Mouse (Mus musculus) small intestine, adult 2 months (tissue): Measurements from ENCODE around the gene Ndrg2. TPM values are rescaled to one million over a fixed set of nuclear protein-coding genes. Genes with fewer than 3 reads are reported as not detected.

Experiments used
- H3K27ac ChIP-seq: fragments of 200-500 bp; 2 replicates; pipeline ENCODE4 v1.5.1; 2012; ENCODE audit warnings: low read depth, low read length, control low read depth, inconsistent platforms; ENCODE audit not compliant: insufficient read depth
- H3K27me3 ChIP-seq: fragments of 200-500 bp; 2 replicates; pipeline ENCODE4 v1.6.1; 2012; ENCODE audit warnings: mild to moderate bottlenecking, moderate library complexity, low read length, inconsistent platforms; ENCODE audit not compliant: control insufficient read depth, insufficient read depth
- H3K36me3 ChIP-seq: fragments of 200-500 bp; 2 replicates; pipeline ENCODE4 v1.6.1; 2012; ENCODE audit warnings: mild to moderate bottlenecking, low read length, control low read depth, inconsistent platforms; ENCODE audit not compliant: control insufficient read depth, insufficient read depth
- H3K4me1 ChIP-seq: fragments of 200-500 bp; 2 replicates; pipeline ENCODE4 v1.6.1; 2012; ENCODE audit warnings: low read length, inconsistent platforms, mixed read lengths; ENCODE audit not compliant: control insufficient read depth, insufficient read depth, insufficient read length
- H3K4me3 ChIP-seq: fragments of 200-500 bp; 2 replicates; pipeline ENCODE4 v1.5.1; 2012; ENCODE audit warnings: low read depth, mild to moderate bottlenecking, control low read depth, inconsistent platforms, low read length, moderate library complexity
- CTCF ChIP-seq: fragments of 200-500 bp; IDR thresholded peaks from 2 replicates; pipeline ENCODE4 v1.5.1; 2012; ENCODE audit warnings: low read depth, mild to moderate bottlenecking, control low read depth, inconsistent platforms, low read length, moderate library complexity, mixed read lengths; ENCODE audit not compliant: insufficient replicate concordance, insufficient read length; ENCODE audit errors: extremely low read depth
- POLR2A ChIP-seq: fragments of 200-500 bp; IDR thresholded peaks from 2 replicates; pipeline ENCODE4 v1.6.1; 2012; ENCODE audit warnings: low read depth, mild to moderate bottlenecking, control low read depth, inconsistent platforms, low read length, moderate library complexity
- WGBS: fragments of 180-500 bp; shearing (Covaris S2); methylation state at CpG from one replicate; pipeline ENCODE4 v1.1.7; 2018; 5-methylcytosine and 5-hydroxymethylcytosine counted together
- polyA plus RNA-seq: library from polyadenylated mRNA; depleted of rRNA; stranded (reverse); fragments of >200 nt; gene quantifications from 2 replicates; pipeline ENCODE4 v1.2.3, GENCODE M21; 2012

The Ndrg2 gene
- polyA plus RNA-seq, 1 experiment: 32.9 TPM

DNA sequence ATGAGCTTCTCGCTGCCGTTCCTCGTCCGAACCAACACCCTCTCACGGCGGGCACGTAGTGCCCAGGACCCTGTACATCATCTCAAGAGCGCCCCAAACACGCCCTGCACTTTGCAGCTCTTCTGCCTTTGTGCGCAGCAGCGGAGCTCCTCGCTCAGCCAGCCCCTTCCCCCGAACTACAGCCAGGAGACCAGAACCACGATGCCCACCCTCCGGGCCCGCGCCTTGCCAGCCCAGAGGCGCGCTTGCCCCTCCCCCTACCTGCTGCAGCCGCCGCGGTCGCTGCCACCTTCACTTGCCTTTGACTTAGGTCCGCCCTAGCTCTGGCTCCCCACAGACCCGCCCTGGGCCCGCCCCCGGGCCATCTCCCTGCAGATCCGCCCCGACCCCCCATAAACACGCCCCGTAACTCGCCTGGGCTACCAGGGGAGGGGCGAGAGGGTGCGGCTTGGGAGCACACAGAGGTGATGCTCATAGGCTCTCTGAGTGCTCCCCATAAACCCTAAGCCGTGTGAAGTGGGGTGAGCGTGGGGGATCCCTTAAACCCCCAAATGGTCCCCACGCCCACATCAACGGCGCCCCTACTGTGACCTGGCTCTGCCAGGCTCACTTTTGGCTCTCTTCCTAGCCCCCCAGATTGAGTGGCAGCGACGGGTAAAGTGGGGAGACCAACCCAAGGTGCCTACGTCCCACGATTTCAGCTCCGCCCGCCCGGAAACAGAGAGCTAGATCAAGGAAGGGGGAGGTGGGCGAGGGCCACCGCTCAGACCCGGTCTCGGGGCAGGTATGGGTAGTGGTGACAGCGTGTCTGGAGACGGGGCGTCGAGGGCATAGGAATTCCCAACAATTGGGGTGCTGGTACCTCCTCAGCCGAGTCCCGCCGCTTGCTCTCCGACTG is 647 bp downstream of the Ndrg2 start:
- H3K27me3 ChIP-seq: no peaks in the 10 kb centered on the region
- no peaks in the 10 kb centered on the region for H3K36me3 ChIP-seq
- H3K27ac ChIP-seq: peak overlapping the region; percentile 72
- under 1% methylated on average over 58 of the region's 58 CpGs for WGBS
- peak overlapping the region; percentile 85 for H3K4me3 ChIP-seq
- TF ChIP-seq POLR2A: peak; percentile 52
- TF ChIP-seq CTCF: no peak
- peaks cover 11% of the 10 kb centered on the region for H3K4me1 ChIP-seq

DNA sequence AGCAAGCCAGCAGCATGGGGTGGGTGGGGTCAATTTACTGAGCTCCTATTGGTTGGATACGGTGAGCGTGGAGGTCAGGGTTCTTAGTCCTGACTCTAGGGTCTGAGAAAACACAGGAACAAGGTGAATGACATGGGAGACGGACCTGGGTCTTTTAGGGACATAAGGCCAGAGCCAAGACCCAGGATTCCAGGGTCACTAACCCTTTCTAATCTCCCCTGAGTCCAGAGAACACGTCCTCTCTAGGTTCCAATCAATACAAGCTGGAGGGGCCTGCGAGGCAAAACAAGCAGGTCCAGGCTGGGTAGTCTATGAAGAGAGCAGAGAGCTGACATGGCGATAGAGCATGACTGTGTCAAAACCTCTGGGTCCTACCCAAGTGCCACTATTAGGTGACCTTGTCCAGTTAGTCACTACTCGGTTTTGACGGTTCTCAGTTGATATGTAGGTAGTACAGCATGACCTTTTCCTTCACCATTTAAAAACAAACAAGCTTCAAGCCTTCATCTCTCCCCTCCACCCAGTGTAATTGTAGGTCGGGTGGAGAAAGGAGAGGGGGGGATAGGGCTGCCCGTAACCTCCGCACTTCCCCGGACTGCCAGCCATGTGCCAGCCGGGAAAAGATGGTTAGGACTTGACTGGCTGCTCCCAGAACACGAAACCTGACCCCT is 1.4 kb downstream of the Ndrg2 start:
- peak overlapping the region; percentile 85 for H3K4me3 ChIP-seq
- 8% methylated on average over 14 of the region's 14 CpGs for WGBS
- no peaks in the 10 kb centered on the region for H3K27me3 ChIP-seq
- H3K36me3 ChIP-seq: peaks cover 4% of the 10 kb centered on the region; the same call in 1 of the 2 replicates
- no peak for TF ChIP-seq POLR2A
- no peak for TF ChIP-seq CTCF
- H3K27ac ChIP-seq: peak overlapping the region; percentile 12; the same call in 1 of the 2 replicates
- peaks cover 11% of the 10 kb centered on the region for H3K4me1 ChIP-seq

DNA sequence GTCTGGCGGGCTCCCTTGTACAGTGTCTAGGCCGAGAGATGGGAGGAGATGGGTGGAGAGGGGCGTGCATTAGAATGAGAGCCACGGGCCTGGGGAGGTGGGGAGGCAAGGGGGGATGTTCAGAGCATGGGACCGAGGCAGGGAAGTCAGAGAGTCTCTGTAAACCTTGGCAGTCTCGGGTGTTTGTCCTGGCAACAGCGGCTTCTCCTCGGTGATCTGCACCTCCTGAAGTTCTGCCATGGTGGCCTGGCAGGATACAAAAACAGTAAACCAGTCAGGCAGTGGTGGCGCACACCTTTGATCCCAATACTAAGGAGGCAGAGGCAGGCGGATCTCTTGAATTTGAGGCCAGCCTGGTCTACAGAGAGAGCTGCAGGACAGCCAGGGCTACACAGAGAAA is 2.7 kb downstream of the Ndrg2 start:
- TF ChIP-seq CTCF (no peak), POLR2A (no peak)
- WGBS: 86% methylated on average over 10 of the region's 10 CpGs
- H3K36me3 ChIP-seq: peaks cover 4% of the 10 kb centered on the region; the same call in 1 of the 2 replicates
- H3K27me3 ChIP-seq: no peaks in the 10 kb centered on the region
- peaks cover 11% of the 10 kb centered on the region for H3K4me1 ChIP-seq
- H3K27ac ChIP-seq: no peak overlapping the region
- H3K4me3 ChIP-seq: no peak overlapping the region

DNA sequence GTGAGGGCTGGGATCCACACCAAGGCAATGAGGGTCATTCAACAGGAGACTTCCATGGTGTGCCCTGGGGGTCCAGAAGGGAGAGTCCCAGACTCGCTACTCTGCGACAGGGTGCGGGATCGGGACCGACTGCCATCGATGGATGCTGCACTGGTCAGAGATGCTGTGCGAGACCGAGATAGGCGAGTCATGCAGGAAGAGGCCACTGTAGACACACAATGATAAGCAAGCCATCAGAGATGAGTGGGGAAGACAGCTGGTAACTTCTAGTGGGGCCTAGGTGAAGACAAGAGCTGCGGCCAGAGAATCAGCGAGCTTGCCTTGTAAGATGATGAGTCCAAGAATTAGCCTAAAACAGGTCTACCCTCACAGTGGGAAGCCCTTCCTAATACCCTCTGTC is 7.9 kb downstream of the Ndrg2 start:
- Histone ChIP-seq H3K27me3 (no peaks in the 10 kb centered on the region), H3K36me3 (peaks cover 5% of the 10 kb centered on the region; the same call in 1 of the 2 replicates), H3K27ac (no peak overlapping the region), H3K4me3 (no peak overlapping the region), H3K4me1 (no peaks in the 10 kb centered on the region)
- 91% methylated on average over 11 of the region's 11 CpGs for WGBS
- no peak for TF ChIP-seq CTCF
- no peak for TF ChIP-seq POLR2A

- H3K27ac ChIP-seq: no peak overlapping the region
- peaks cover 5% of the 10 kb centered on the region; the same call in 1 of the 2 replicates for H3K36me3 ChIP-seq
These were observed 9.3 kb downstream of the Ndrg2 start for GRCm38 (mm10) chr14:51904706-51905105.

GRCm38 (mm10) chr14:51903782-51904181 is 10.2 kb downstream of the Ndrg2 start:
- H3K4me1 ChIP-seq: no peaks in the 10 kb centered on the region
- H3K27me3 ChIP-seq: no peaks in the 10 kb centered on the region
- 63% methylated on average over 9 of the region's 9 CpGs for WGBS
- H3K27ac ChIP-seq: no peak overlapping the region
- peaks cover 5% of the 10 kb centered on the region; the same call in 1 of the 2 replicates for H3K36me3 ChIP-seq
- no peak overlapping the region for H3K4me3 ChIP-seq
- TF ChIP-seq POLR2A (no peak), CTCF (no peak)

More at GRCm38 (mm10) chr14:51904706-51905105, 9.3 kb downstream of the Ndrg2 start:
- 59% methylated on average over 7 of the region's 7 CpGs for WGBS
- Histone ChIP-seq H3K4me3 (no peak overlapping the region), H3K4me1 (no peaks in the 10 kb centered on the region), H3K27me3 (no peaks in the 10 kb centered on the region)
- TF ChIP-seq POLR2A (no peak), CTCF (no peak)

- Histone ChIP-seq H3K27me3 (no peaks in the 10 kb centered on the region), H3K4me3 (no peak overlapping the region), H3K27ac (no peak overlapping the region), H3K36me3 (peaks cover 4% of the 10 kb centered on the region; the same call in 1 of the 2 replicates), H3K4me1 (no peaks in the 10 kb centered on the region)
- TF ChIP-seq CTCF (peak; percentile 96; the same call in 1 of the 2 replicates), POLR2A (no peak)
- 67% methylated on average over 9 of the region's 9 CpGs for WGBS
These were observed 10.9 kb downstream of the Ndrg2 start for GRCm38 (mm10) chr14:51902806-51903710.
